Mouse (Mus musculus) heart, adult 2 months (tissue): ENCODE results near the gene Gm47995. TPM values are rescaled to one million over a fixed set of nuclear protein-coding genes. Genes with fewer than 3 reads are reported as not detected.
A peak's percentile ranks its signal among the peaks of the same experiment; 100 is the strongest.

Experiments
- DNase-seq, 2 experiments: peaks; one replicate each; pipeline ENCODE4 v3.0.0; 2021
- H3K27ac ChIP-seq: fragments of 200-600 bp; 2 replicates; pipeline ENCODE4 v1.8.1; 2022
- H3K27me3 ChIP-seq: fragments of 200-500 bp; 2 replicates; pipeline ENCODE4 v1.6.1; 2012; ENCODE audit warnings: mild to moderate bottlenecking, low read length, inconsistent platforms, mixed read lengths; ENCODE audit not compliant: control insufficient read depth, insufficient read depth
- H3K36me3 ChIP-seq: fragments of 200-500 bp; 2 replicates; pipeline ENCODE4 v1.6.1; 2012; ENCODE audit warnings: low read length, inconsistent platforms; ENCODE audit not compliant: control insufficient read depth, insufficient read depth
- H3K4me1 ChIP-seq: fragments of 200-500 bp; 2 replicates; pipeline ENCODE4 v1.6.1; 2011; ENCODE audit warnings: low read length; ENCODE audit not compliant: control insufficient read depth, insufficient read depth
- H3K4me3 ChIP-seq: fragments of 200-600 bp; 2 replicates; pipeline ENCODE4 v1.8.1; 2022
- H3K79me2 ChIP-seq: fragments of 200-500 bp; replicated peaks from 2 replicates; pipeline ENCODE4 v1.6.1; 2012; ENCODE audit warnings: mild to moderate bottlenecking, inconsistent platforms, low read length, moderate library complexity, mixed read lengths; ENCODE audit not compliant: control insufficient read depth, insufficient read depth
- H3K9ac ChIP-seq: fragments of 200-500 bp; 2 replicates; pipeline ENCODE4 v1.6.1; 2012; ENCODE audit warnings: low read depth, mild to moderate bottlenecking, control low read depth, inconsistent platforms, low read length, mixed read lengths
- CTCF ChIP-seq: fragments of 200-600 bp; IDR thresholded peaks from 2 replicates; pipeline ENCODE4 v1.8.1; 2022; ENCODE audit warnings: antibody characterized with exemption, mild to moderate bottlenecking, moderate library complexity
- EP300 ChIP-seq: fragments of 200-500 bp; IDR thresholded peaks from 2 replicates; pipeline ENCODE4 v1.6.1; 2011; ENCODE audit warnings: low read depth, low read length, control low read depth; ENCODE audit not compliant: insufficient read depth
- POLR2A ChIP-seq: fragments of 200-500 bp; IDR thresholded peaks from 2 replicates; pipeline ENCODE4 v1.6.1; 2011; ENCODE audit warnings: mild to moderate bottlenecking, low read depth, low read length, control low read depth; ENCODE audit not compliant: insufficient read depth
- WGBS: fragments of 180-500 bp; shearing (Covaris S2); methylation state at CpG from one replicate; pipeline ENCODE4 v1.1.7; 2018; 5-methylcytosine and 5-hydroxymethylcytosine counted together
- intact Hi-C: fragments of 180-260 bp; cut with DNase I; formaldehyde crosslinking; loops from one replicate; pipeline ENCODE4 v1.15.1; 2025
- polyA plus RNA-seq: library from polyadenylated mRNA; depleted of rRNA; stranded (reverse); fragments of >200 nt; gene quantifications from 2 replicates; pipeline ENCODE4 v1.2.3, GENCODE M21; 2012
- total RNA-seq, 2 experiments: library from RNA; stranded (reverse); gene quantifications; 2 replicates each; pipeline ENCODE4 v1.2.3; 2021

Gm47995 gene
- total and polyA plus RNA-seq, 3 experiments = not detected

GRCm38 (mm10) chr1:151236141-151236930 is 38.1 kb downstream of the Gm47995 start:
- intact Hi-C loops = loop anchor here (5.0 kb wide), 1 partner anchor 106 kb away; the partner anchor contains the start of gene Ivns1abp
- Histone ChIP-seq H3K27me3 (no peaks in the 10 kb centered on the region), H3K79me2 (no peaks in the 10 kb centered on the region), H3K4me1 (peaks cover 8% of the 10 kb centered on the region), H3K4me3 (no peak overlapping the region), H3K27ac (peak overlapping the region; percentile 67), H3K9ac (no peak overlapping the region), H3K36me3 (no peaks in the 10 kb centered on the region)
- DNase-seq = peak; percentile 57 to 69
- 35% methylated on average over 13 of the region's 13 CpGs for WGBS
- TF ChIP-seq POLR2A (no peak), CTCF (no peak), EP300 (0 out of 2 replicates have a peak, but pooled peaks have one; percentile 15)

- no peak for DNase-seq
- no peak for TF ChIP-seq POLR2A
- no peak for TF ChIP-seq CTCF
- TF ChIP-seq EP300 = no peak
- WGBS = 82% methylated on average over 3 of the region's 3 CpGs
- no peaks in the 10 kb centered on the region for H3K36me3 ChIP-seq
- H3K4me1 ChIP-seq = peaks cover 8% of the 10 kb centered on the region
- no peak overlapping the region for H3K27ac ChIP-seq
- no peaks in the 10 kb centered on the region for H3K79me2 ChIP-seq
- intact Hi-C loops = loop anchor here (5.0 kb wide), 1 partner anchor 105 kb away; the partner anchor contains the start of gene Ivns1abp
- no peak overlapping the region for H3K4me3 ChIP-seq
- H3K9ac ChIP-seq = no peak overlapping the region
- no peaks in the 10 kb centered on the region for H3K27me3 ChIP-seq
Observed at GRCm38 (mm10) chr1:151237780-151238179, 39.5 kb downstream of the Gm47995 start.

DNA sequence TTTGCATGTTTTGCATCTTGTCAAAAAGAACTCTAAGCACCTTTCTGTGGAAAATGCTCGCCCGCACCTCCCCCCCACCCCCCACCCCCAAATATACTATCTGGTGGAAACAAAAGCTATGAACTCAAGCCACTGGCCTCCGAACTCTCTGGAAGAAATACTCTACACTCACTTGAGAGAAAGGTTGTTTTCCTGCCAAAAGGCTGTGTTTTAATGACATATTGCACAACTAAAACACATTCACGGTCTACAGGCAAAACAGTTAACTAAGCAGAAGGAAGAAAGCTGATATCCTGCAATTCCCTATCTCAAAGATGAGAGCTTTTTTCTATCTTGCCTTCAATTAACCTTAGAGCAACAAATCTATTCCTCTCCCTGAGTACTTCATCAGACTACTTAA is 45.1 kb downstream of the Gm47995 start:
- Histone ChIP-seq H3K36me3 (no peaks in the 10 kb centered on the region), H3K9ac (no peak overlapping the region), H3K27me3 (no peaks in the 10 kb centered on the region), H3K4me3 (no peak overlapping the region), H3K27ac (no peak overlapping the region), H3K79me2 (no peaks in the 10 kb centered on the region), H3K4me1 (peaks cover 2% of the 10 kb centered on the region; the same call in 1 of the 2 replicates)
- intact Hi-C loops = no loop called here
- WGBS = 73% methylated on average over 4 of the region's 4 CpGs
- TF ChIP-seq EP300 (no peak), POLR2A (no peak), CTCF (no peak)
- no peak for DNase-seq

- Histone ChIP-seq H3K4me1 (peaks cover 2% of the 10 kb centered on the region; the same call in 1 of the 2 replicates), H3K9ac (no peak overlapping the region), H3K27me3 (no peaks in the 10 kb centered on the region), H3K36me3 (no peaks in the 10 kb centered on the region), H3K27ac (no peak overlapping the region), H3K4me3 (no peak overlapping the region), H3K79me2 (no peaks in the 10 kb centered on the region)
- no peak for DNase-seq
- TF ChIP-seq EP300 (no peak), CTCF (no peak), POLR2A (no peak)
- 92% methylated on average over 5 of the region's 5 CpGs for WGBS
- intact Hi-C loops = no loop called here
Observed at GRCm38 (mm10) chr1:151244013-151244412, 45.8 kb downstream of the Gm47995 start.

- TF ChIP-seq EP300 = no peak
- TF ChIP-seq CTCF = no peak
- no peak for TF ChIP-seq POLR2A
- H3K36me3 ChIP-seq = no peaks in the 10 kb centered on the region
- intact Hi-C loops = no loop called here
- DNase-seq = no peak
- no peak overlapping the region for H3K27ac ChIP-seq
- no peak overlapping the region for H3K4me3 ChIP-seq
- 90% methylated on average over 4 of the region's 4 CpGs for WGBS
- no peak overlapping the region for H3K9ac ChIP-seq
- H3K79me2 ChIP-seq = no peaks in the 10 kb centered on the region
- H3K27me3 ChIP-seq = no peaks in the 10 kb centered on the region
- H3K4me1 ChIP-seq = no peaks in the 10 kb centered on the region
Observed at GRCm38 (mm10) chr1:151244761-151245160, 46.5 kb downstream of the Gm47995 start.

GRCm38 (mm10) chr1:151245165-151245564 is 46.9 kb downstream of the Gm47995 start:
- Histone ChIP-seq H3K27me3 (no peaks in the 10 kb centered on the region), H3K9ac (no peak overlapping the region), H3K27ac (no peak overlapping the region), H3K4me1 (no peaks in the 10 kb centered on the region), H3K36me3 (no peaks in the 10 kb centered on the region), H3K4me3 (no peak overlapping the region), H3K79me2 (no peaks in the 10 kb centered on the region)
- TF ChIP-seq EP300 (no peak), CTCF (no peak), POLR2A (no peak)
- intact Hi-C loops = no loop called here
- WGBS = 85% methylated on average over 10 of the region's 10 CpGs
- no peak for DNase-seq
